Mouse (Mus musculus) lung, adult 2 months (tissue): ENCODE data around the gene Elf1. TPM values are rescaled to one million over a fixed set of nuclear protein-coding genes. Genes with fewer than 3 reads are reported as not detected.

Experiments used
- DNase-seq: peaks from one replicate; pipeline ENCODE4 v3.0.0; 2022
- H3K4me1 ChIP-seq: fragments of 200-500 bp; 2 replicates; pipeline ENCODE4 v1.6.1; 2011; ENCODE audit warnings: low read length; ENCODE audit not compliant: control insufficient read depth, insufficient read depth
- H3K4me3 ChIP-seq: fragments of 200-500 bp; replicated peaks from 2 replicates; pipeline ENCODE3; 2011; ENCODE audit warnings: low read depth, mild to moderate bottlenecking, control low read depth, low read length; ENCODE audit errors: extremely low read depth
- CTCF ChIP-seq: fragments of 200-500 bp; IDR thresholded peaks from 2 replicates; pipeline ENCODE4 v1.5.1; 2011; ENCODE audit warnings: mild to moderate bottlenecking, low read length, control low read depth; ENCODE audit not compliant: insufficient read depth
- POLR2A ChIP-seq: fragments of 200-500 bp; IDR thresholded peaks from 2 replicates; pipeline ENCODE4 v1.6.1; 2011; ENCODE audit warnings: low read depth, mild to moderate bottlenecking, control low read depth, low read length, borderline replicate concordance; ENCODE audit errors: extremely low read depth
- WGBS: fragments of 180-500 bp; shearing (Covaris S2); methylation state at CpG from one replicate; pipeline ENCODE4 v1.1.7; 2018; 5-methylcytosine and 5-hydroxymethylcytosine counted together
- polyA plus RNA-seq: library from polyadenylated mRNA; depleted of rRNA; stranded (reverse); fragments of >200 nt; gene quantifications from 2 replicates; pipeline ENCODE4 v1.2.3, GENCODE M21; 2012

The Elf1 gene
- polyA plus RNA-seq, 1 experiment: 20.9 TPM

- Histone ChIP-seq H3K4me3 (peak overlapping the region; percentile 100), H3K4me1 (peaks cover 3% of the 10 kb centered on the region; the same call in 1 of the 2 replicates)
- TF ChIP-seq POLR2A (no peak), CTCF (no peak)
- DNase-seq: no peak
- 1% methylated on average over 9 of the region's 9 CpGs for WGBS
Measured at GRCm38 (mm10) chr14:79587852-79588229, 106.8 kb downstream of the Elf1 start.

DNA sequence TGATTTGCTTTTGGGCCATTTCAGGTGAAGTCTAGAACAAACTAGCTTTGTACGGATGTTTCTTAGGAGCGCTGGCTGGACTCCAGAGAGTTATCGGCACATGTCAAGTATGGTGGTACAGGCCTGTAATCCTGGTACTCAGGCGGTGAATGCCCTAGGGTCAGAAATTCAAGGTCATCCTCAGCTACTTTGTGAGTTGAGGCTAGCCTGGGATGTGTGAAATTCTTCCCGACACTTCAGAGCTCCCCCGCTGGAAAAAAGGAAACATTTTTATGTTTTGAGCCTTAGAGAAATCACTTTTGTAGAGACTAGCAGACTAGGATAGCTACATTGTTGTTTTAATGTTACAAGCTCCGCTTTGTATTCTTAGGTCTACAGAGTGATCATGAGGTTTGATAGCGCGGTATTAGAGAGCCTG, 107.5 kb downstream of the Elf1 start:
- TF ChIP-seq CTCF (no peak), POLR2A (no peak)
- DNase-seq: no peak
- peaks cover 3% of the 10 kb centered on the region; the same call in 1 of the 2 replicates for H3K4me1 ChIP-seq
- H3K4me3 ChIP-seq: no peak overlapping the region
- 74% methylated on average over 9 of the region's 9 CpGs for WGBS

- no peak for DNase-seq
- H3K4me3 ChIP-seq: no peak overlapping the region
- TF ChIP-seq CTCF (no peak), POLR2A (no peak)
- peaks cover 3% of the 10 kb centered on the region; the same call in 1 of the 2 replicates for H3K4me1 ChIP-seq
- WGBS: 85% methylated on average over 6 of the region's 6 CpGs
Measured at GRCm38 (mm10) chr14:79589401-79589800, 108.4 kb downstream of the Elf1 start.

GRCm38 (mm10) chr14:79590916-79591315, 109.9 kb downstream of the Elf1 start:
- Histone ChIP-seq H3K4me3 (no peak overlapping the region), H3K4me1 (peaks cover 3% of the 10 kb centered on the region; the same call in 1 of the 2 replicates)
- TF ChIP-seq CTCF: no peak
- TF ChIP-seq POLR2A: no peak
- no peak for DNase-seq
- WGBS: 90% methylated on average over 8 of the region's 8 CpGs

DNA sequence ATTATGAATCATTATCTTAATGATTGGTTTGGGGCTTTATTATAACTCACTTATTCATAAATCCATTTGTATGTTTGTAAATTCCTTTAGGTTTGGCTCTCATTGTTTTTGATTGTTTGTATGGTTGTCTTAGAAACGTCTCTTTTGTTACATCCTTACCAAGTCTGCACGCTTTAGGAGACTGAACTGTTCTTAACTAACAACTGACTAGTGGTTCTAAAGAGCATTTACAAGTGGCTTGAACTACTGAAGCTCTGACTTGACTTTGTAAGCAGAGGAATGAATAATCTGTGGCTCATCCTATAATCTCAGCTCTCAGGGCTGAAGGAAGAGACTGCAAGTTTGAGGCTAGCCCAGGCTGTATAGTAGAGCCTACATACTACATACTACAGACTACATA, 110.6 kb downstream of the Elf1 start:
- 86% methylated on average over 2 of the region's 2 CpGs for WGBS
- H3K4me3 ChIP-seq: no peak overlapping the region
- peaks cover 3% of the 10 kb centered on the region; the same call in 1 of the 2 replicates for H3K4me1 ChIP-seq
- DNase-seq: no peak
- no peak for TF ChIP-seq CTCF
- no peak for TF ChIP-seq POLR2A

DNA sequence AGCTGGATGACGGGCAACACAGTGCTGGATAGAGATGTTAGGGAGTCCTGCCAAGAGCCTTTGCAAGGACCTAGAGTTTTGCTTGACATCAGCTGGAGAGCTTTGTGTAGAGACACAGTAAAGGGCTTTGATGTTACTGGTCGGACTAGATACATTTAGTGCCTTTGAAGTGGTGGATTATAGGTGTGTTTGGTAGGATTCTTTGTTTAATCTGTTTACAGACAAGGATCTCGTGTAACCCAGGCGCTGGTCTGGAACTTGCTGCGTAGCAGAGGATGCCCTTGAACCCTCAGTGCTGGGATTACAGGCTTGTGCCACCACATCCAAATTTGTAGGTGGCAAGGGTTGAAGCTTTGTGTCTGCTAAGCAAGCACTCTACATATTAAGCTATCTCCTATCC, 113.1 kb downstream of the Elf1 start:
- Histone ChIP-seq H3K4me3 (no peak overlapping the region), H3K4me1 (no peaks in the 10 kb centered on the region)
- no peak for DNase-seq
- no peak for TF ChIP-seq CTCF
- no peak for TF ChIP-seq POLR2A
- WGBS: 83% methylated on average over 5 of the region's 5 CpGs

DNA sequence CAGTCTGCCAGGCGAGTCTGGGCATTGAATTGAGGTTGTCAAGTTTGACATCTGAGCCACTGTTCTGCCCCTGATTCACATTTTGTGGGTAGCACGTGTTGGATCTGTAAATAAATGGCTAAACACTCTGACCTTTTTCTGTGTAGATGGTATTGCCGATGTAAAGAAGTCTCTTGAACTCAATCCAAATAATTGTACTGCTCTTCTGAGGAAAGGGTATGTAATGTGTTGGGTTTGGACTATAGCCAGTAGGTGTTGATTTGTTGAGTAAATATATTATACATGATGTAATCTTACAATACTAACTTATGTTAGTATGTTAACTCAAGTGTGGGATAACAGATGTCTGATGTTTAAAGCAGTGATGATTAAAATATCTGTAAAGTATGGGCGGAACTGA, 115.6 kb downstream of the Elf1 start:
- H3K4me3 ChIP-seq: no peak overlapping the region
- 48% methylated on average over 4 of the region's 4 CpGs for WGBS
- no peaks in the 10 kb centered on the region for H3K4me1 ChIP-seq
- no peak for TF ChIP-seq POLR2A
- TF ChIP-seq CTCF: no peak
- DNase-seq: no peak

DNA sequence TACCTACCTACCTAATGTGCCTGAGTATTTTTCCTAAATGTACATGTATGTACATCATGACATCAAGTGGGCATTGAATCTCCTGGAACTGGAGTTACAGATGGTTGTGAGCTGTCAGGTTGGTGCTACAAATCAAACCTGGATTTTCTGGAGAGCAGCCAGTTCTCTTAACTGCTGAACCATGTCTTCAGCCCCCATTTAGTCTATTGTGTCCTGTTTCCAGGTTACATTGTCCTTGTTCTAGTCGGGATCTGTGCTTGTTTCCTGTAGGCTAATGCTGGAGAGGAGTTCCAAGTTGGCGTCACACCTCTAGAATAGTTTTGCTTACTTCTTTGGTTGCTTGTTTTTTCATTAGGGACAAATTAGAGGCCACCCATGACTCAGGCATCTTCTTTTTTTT, 124.9 kb downstream of the Elf1 start:
- WGBS: 65% methylated on average over 2 of the region's 2 CpGs

GRCm38 (mm10) chr14:79606392-79606791, 125.4 kb downstream of the Elf1 start:
- no peak for DNase-seq
- Histone ChIP-seq H3K4me1 (no peaks in the 10 kb centered on the region), H3K4me3 (no peak overlapping the region)
- TF ChIP-seq POLR2A (no peak), CTCF (no peak)
- 89% methylated on average over 6 of the region's 6 CpGs for WGBS

More for the DNA sequence above, 124.9 kb downstream of the Elf1 start:
- TF ChIP-seq CTCF: no peak
- no peak for TF ChIP-seq POLR2A
- H3K4me3 ChIP-seq: no peak overlapping the region
- H3K4me1 ChIP-seq: no peaks in the 10 kb centered on the region
- no peak for DNase-seq

- WGBS: 89% methylated on average over 3 of the region's 3 CpGs
- TF ChIP-seq CTCF: no peak
- no peak for TF ChIP-seq POLR2A
Measured at GRCm38 (mm10) chr14:79606867-79607266, 125.9 kb downstream of the Elf1 start.

More at GRCm38 (mm10) chr14:79606867-79607266, 125.9 kb downstream of the Elf1 start:
- no peak overlapping the region for H3K4me3 ChIP-seq
- H3K4me1 ChIP-seq: no peaks in the 10 kb centered on the region
- DNase-seq: no peak
